ENCODE assay signal across 17 mouse cellular contexts in genomic region chrX:73509209-73509608, GRCm38 (mm10).
"Had no signal": no experiment of that assay in that cellular context is flagged by ENCODE, and none has a peak within 500 bp of the region (broad histone marks: within the 10 kb centered on the region; RNA-seq: fewer than 3 reads in every experiment).

No protein-coding gene starts in this region.

- ATAC-seq: hindbrain, embryonic 16.5 days; inflammation-experienced regulatory T-cells, adult 6 months; intestine, embryonic 15.5 days; intestine, postnatal 0 days had no signal

- DNase-seq: gastrocnemius, adult 2 months; gastrocnemius, postnatal 10 days; gastrocnemius, postnatal 25 days; heart, adult 18-20 months; heart, postnatal 10 days; heart, postnatal 4 days; kidney, adult 18-20 months; kidney, adult 8-10 months; kidney, postnatal 10 days; kidney, postnatal 25 days; kidney, postnatal 4 days; liver; liver, embryonic 13.5 days had no signal
